Mouse (Mus musculus) liver, postnatal 0 days (tissue): ENCODE results near the gene Nkiras2.

Experiments
- CTCF ChIP-seq: sonication (generic); IDR thresholded peaks from 2 replicates; pipeline ENCODE4 v1.5.1; 2016; ENCODE audit warnings: antibody characterized with exemption, low read depth
- EP300 ChIP-seq: IDR thresholded peaks from 2 replicates; pipeline ENCODE4 v1.6.1; 2016; ENCODE audit warnings: antibody characterized with exemption, low read depth, mild to moderate bottlenecking

GRCm38 (mm10) chr11:100604321-100605005 lies 14.6 kb upstream of the Nkiras2 start:
- TF ChIP-seq CTCF: no peak
- TF ChIP-seq EP300: no peak
